Mouse (Mus musculus): ENCODE data around the gene Ttll2. TPM values are rescaled to one million over a fixed set of nuclear protein-coding genes. Genes with fewer than 3 reads are reported as not detected.
"Not testable (repeated sequence)": the region's sequence is repeated elsewhere in the genome, so short reads cannot be mapped to it uniquely, and the experiment has no call there.

The Ttll2 gene
- not detected in 2 replicates for polyA plus RNA-seq (2015; fragmentation: Nextera tagmentation; extraction: Ambion mirVana)

DNA sequence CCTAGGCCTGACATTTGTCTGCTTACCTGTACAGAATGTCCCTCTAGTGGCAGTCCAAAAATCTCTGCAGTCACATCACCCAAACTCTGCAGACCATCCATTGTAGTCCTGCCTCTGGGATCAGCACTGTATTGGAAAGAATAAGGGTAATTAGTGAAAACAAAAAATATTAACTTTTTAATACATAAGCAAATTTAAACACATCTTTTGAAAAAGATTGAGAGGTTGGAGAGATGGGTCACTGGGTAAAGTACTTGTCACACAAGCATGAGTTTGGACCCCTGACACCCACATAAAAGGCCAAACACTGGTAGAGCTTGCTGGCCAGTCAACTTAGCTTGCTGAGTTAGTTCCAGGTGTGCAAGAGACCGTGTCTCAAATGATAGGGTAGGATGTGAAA, at the start of gene Ttll2:
Ttll2 (minus strand) TSS at position 101 of the 400 bp plus-strand sequence.
- H3K9me3 ChIP-seq (replicated peaks; ENCODE audit: control insufficient read depth, low read length); H3K4me3 ChIP-seq (ENCODE audit: low read length); H3K4me1 ChIP-seq (ENCODE audit: control insufficient read depth, insufficient read depth, low read length); H3K9ac ChIP-seq (ENCODE audit: low read length); H3K36me3 ChIP-seq (ENCODE audit: control insufficient read depth, insufficient read depth); H3K27ac ChIP-seq (ENCODE audit: low read length); H3K4me2 ChIP-seq (ENCODE audit: low read depth, low read length); ATAC-seq (replicated peaks; ENCODE audit: extremely low read depth, insufficient read depth, low FRiP score); H3K27me3 ChIP-seq (ENCODE audit: control insufficient read depth, insufficient read depth, low read length): not testable (repeated sequence)
- 50% methylated on average over 1 of the region's 1 CpGs for WGBS

DNA sequence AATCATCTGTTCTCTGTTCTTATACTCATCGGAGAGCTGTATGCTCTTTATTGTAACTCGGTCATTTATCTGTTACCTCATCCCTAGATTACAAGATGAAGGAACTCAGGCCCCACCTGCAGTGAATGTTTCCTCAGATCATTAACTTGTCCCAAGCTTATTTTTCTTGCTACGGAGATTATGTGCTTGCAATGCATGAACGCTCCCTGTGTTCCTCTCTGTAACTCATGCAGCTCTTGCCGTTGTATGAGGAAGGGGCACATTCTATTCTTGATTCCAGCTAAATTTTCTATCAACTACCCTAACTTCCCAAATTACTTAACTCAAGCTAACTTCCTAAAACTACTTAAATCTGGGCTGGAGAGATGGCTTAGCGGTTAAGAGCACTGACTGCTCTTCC, 47.3 kb upstream of the Ttll2 start:
- not testable (repeated sequence) for H3K36me3 ChIP-seq (ENCODE audit: control insufficient read depth, insufficient read depth); H3K9ac ChIP-seq (ENCODE audit: low read length); H3K27me3 ChIP-seq (ENCODE audit: control insufficient read depth, insufficient read depth, low read length); H3K4me1 ChIP-seq (ENCODE audit: control insufficient read depth, insufficient read depth, low read length); ATAC-seq (replicated peaks; ENCODE audit: extremely low read depth, insufficient read depth, low FRiP score); H3K4me2 ChIP-seq (ENCODE audit: low read depth, low read length); H3K27ac ChIP-seq (ENCODE audit: low read length); H3K9me3 ChIP-seq (replicated peaks; ENCODE audit: control insufficient read depth, low read length); H3K4me3 ChIP-seq (ENCODE audit: low read length)
- WGBS: 84% methylated on average over 6 of the region's 6 CpGs

DNA sequence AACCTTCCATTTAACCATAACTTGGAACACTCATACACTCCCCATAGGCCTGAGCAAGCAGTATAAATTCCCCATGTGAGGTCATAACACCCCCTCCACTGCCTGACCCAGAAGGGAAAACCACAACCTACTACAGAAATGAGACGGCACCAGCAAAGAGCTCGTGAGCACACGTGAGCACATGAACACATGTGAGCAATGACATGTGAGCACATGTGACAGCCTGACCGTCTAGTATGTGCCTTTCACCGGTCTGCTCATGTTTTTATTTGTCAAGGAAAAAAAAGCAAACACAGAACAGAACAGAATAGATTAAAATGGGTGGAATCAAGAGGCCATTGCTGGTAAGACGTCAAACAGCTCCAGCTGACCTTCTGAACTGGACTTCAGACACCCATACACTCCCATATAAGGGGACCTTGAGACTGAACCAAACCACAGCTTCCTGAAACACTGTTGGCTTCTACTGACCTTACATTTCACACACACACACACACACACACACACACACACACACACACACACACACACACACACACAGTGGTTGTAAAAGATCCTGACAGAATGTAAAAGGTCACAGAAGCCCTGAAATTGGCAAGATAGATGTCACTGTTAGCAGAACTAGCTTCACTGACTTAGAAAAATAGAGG, 45.8 kb upstream of the Ttll2 start:
- H3K4me2 ChIP-seq (ENCODE audit: low read depth, low read length); H3K36me3 ChIP-seq (ENCODE audit: control insufficient read depth, insufficient read depth); H3K4me3 ChIP-seq (ENCODE audit: low read length); H3K4me1 ChIP-seq (ENCODE audit: control insufficient read depth, insufficient read depth, low read length); ATAC-seq (replicated peaks; ENCODE audit: extremely low read depth, insufficient read depth, low FRiP score); H3K27me3 ChIP-seq (ENCODE audit: control insufficient read depth, insufficient read depth, low read length); H3K9ac ChIP-seq (ENCODE audit: low read length); H3K9me3 ChIP-seq (replicated peaks; ENCODE audit: control insufficient read depth, low read length); H3K27ac ChIP-seq (ENCODE audit: low read length): not testable (repeated sequence)
- WGBS: 84% methylated on average over 6 of the region's 6 CpGs

DNA sequence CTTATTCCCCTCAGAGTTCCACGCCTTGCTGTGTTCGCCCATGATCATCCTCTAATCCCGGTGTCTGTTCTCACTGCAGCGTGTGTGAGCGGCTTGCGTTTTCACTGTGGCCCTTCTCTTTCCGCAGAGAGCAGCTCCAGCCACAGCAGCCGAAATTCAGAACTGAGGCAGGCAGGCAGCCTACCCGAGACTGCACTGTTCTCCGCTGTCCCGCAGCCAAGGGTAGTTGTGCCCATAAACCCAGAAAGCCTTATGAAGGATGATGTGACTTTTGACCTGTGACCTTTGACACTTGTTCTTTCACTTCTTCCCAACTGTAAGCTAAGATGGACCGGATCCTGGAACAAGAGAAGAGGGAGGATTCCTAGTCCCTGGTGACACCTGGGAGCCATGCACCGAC, 44.6 kb upstream of the Ttll2 start:
- 80% methylated on average over 12 of the region's 13 CpGs for WGBS
- not testable (repeated sequence) for H3K4me3 ChIP-seq (ENCODE audit: low read length); H3K27me3 ChIP-seq (ENCODE audit: control insufficient read depth, insufficient read depth, low read length); H3K36me3 ChIP-seq (ENCODE audit: control insufficient read depth, insufficient read depth); H3K9ac ChIP-seq (ENCODE audit: low read length); H3K4me2 ChIP-seq (ENCODE audit: low read depth, low read length); H3K27ac ChIP-seq (ENCODE audit: low read length); H3K9me3 ChIP-seq (replicated peaks; ENCODE audit: control insufficient read depth, low read length); H3K4me1 ChIP-seq (ENCODE audit: control insufficient read depth, insufficient read depth, low read length); ATAC-seq (replicated peaks; ENCODE audit: extremely low read depth, insufficient read depth, low FRiP score)

DNA sequence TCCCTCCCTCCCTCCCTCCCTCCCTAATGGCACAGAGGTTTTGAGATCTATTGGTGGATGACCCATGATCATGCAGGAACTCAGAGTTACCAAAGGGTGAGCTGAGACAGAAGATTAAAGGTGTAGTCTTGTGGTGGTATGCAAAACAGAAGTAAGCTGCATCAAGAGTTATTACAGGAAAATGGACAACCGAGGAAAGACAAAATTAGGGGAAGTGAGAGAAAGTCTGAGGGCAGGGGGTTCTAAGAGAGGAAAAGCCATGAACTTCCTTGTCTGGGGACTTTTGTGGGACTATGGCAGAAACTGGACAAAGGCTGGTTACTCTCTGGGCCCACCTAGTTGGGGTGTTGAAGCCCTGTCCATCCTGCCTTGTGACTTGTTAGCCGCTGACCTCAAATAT, 43.8 kb upstream of the Ttll2 start:
- H3K4me1 ChIP-seq (ENCODE audit: control insufficient read depth, insufficient read depth, low read length); H3K27me3 ChIP-seq (ENCODE audit: control insufficient read depth, insufficient read depth, low read length); H3K27ac ChIP-seq (ENCODE audit: low read length); H3K36me3 ChIP-seq (ENCODE audit: control insufficient read depth, insufficient read depth); H3K4me2 ChIP-seq (ENCODE audit: low read depth, low read length); ATAC-seq (replicated peaks; ENCODE audit: extremely low read depth, insufficient read depth, low FRiP score); H3K9me3 ChIP-seq (replicated peaks; ENCODE audit: control insufficient read depth, low read length); H3K4me3 ChIP-seq (ENCODE audit: low read length); H3K9ac ChIP-seq (ENCODE audit: low read length): not testable (repeated sequence)
- no CpG with 5 or more reads among the region's 2 CpGs for WGBS

DNA sequence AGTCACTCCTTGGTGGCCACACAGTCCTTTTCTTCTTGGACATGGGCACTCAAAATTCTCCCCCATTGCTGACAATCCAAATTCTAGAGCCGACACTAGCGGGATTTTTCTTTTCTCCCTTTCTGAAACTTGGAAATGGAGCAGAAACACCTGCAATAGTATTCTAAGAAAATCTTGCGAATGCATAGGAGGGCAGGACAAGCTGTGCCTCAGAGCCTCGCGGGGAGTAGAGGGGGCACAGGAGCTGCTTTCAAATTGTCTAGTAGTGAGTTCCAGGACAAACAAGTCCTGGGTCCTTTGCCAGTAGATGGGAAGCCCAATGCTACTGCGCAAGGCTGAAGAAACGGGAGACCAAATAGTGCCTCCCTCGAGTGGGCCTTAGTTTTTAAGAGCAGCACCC, 43.2 kb upstream of the Ttll2 start:
- WGBS: 84% methylated on average over 6 of the region's 8 CpGs
- H3K4me3 ChIP-seq (ENCODE audit: low read length); H3K27ac ChIP-seq (ENCODE audit: low read length): not testable (repeated sequence)

DNA sequence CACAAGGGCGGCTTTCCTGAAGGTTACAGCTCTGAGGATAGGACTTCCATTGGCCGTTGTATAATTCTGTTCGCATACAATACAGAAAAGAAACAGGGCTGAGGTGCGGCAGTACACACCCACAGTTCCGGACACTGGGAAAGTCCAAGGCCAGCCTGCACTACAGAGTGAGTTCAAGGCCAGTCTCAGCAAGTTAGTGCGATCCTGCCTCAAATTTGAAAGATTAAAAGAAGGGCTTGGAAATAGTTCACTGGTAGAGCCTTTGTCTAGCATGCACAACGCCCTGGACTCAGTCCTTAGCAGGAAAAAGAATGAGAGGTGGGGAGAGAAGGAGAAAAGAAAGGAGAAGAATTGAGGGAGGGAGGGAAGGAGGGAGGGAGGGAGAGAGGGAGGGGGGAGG, 42.6 kb upstream of the Ttll2 start:
- not testable (repeated sequence) for H3K4me1 ChIP-seq (ENCODE audit: control insufficient read depth, insufficient read depth, low read length); H3K36me3 ChIP-seq (ENCODE audit: control insufficient read depth, insufficient read depth); H3K4me3 ChIP-seq (ENCODE audit: low read length); H3K27me3 ChIP-seq (ENCODE audit: control insufficient read depth, insufficient read depth, low read length); H3K4me2 ChIP-seq (ENCODE audit: low read depth, low read length); H3K9ac ChIP-seq (ENCODE audit: low read length); ATAC-seq (replicated peaks; ENCODE audit: extremely low read depth, insufficient read depth, low FRiP score); H3K9me3 ChIP-seq (replicated peaks; ENCODE audit: control insufficient read depth, low read length); H3K27ac ChIP-seq (ENCODE audit: low read length)
- WGBS: 86% methylated on average over 7 of the region's 7 CpGs

More for the DNA sequence above, 43.2 kb upstream of the Ttll2 start:
- H3K9me3 ChIP-seq (replicated peaks; ENCODE audit: control insufficient read depth, low read length); H3K9ac ChIP-seq (ENCODE audit: low read length); H3K4me1 ChIP-seq (ENCODE audit: control insufficient read depth, insufficient read depth, low read length); H3K36me3 ChIP-seq (ENCODE audit: control insufficient read depth, insufficient read depth); H3K4me2 ChIP-seq (ENCODE audit: low read depth, low read length); H3K27me3 ChIP-seq (ENCODE audit: control insufficient read depth, insufficient read depth, low read length); ATAC-seq (replicated peaks; ENCODE audit: extremely low read depth, insufficient read depth, low FRiP score): not testable (repeated sequence)

DNA sequence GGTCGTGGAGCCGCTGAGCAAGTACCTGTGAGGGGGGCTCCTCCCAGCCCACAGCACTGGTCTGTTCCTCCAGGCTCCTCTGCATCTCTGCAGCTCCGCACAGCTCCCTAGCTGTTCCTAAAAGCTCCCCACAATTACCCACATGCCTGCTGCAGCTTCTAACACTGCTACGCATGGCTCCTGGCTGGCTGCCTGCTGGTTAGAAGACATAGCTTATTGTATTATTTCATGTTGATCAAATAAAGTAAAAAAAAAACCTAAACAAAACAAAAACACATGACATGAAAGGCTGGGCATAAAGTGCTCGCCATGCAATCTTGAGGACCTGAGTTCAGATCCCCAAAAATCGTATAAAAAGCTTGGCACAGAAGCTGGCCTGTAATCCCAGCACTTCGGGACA, 37.4 kb upstream of the Ttll2 start:
- H3K4me1 ChIP-seq (ENCODE audit: control insufficient read depth, insufficient read depth, low read length); H3K9ac ChIP-seq (ENCODE audit: low read length); H3K36me3 ChIP-seq (ENCODE audit: control insufficient read depth, insufficient read depth); ATAC-seq (replicated peaks; ENCODE audit: extremely low read depth, insufficient read depth, low FRiP score); H3K27me3 ChIP-seq (ENCODE audit: control insufficient read depth, insufficient read depth, low read length); H3K27ac ChIP-seq (ENCODE audit: low read length); H3K9me3 ChIP-seq (replicated peaks; ENCODE audit: control insufficient read depth, low read length); H3K4me3 ChIP-seq (ENCODE audit: low read length); H3K4me2 ChIP-seq (ENCODE audit: low read depth, low read length): not testable (repeated sequence)
- 79% methylated on average over 7 of the region's 7 CpGs for WGBS

DNA sequence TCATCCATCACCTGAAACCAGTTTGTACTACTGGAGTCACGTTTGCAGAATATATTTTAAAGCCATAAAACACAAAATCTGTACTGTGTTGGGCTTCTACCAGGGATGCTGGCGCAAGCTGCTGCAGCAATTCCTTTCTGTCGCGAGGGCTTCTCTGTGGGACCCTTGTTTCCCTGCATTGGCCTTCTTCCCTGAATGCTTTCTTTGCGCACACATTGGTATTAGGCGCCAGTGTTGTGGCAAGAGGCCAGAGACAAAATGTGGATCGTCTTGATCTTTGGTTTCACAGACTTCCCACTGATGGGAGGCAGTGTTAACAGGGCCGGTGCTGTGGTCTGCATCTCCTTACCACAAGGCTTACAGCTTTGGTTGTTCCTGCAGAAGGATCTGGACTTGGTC, 36.5 kb upstream of the Ttll2 start:
- not testable (repeated sequence) for H3K9me3 ChIP-seq (replicated peaks; ENCODE audit: control insufficient read depth, low read length); H3K9ac ChIP-seq (ENCODE audit: low read length); H3K4me1 ChIP-seq (ENCODE audit: control insufficient read depth, insufficient read depth, low read length); H3K27ac ChIP-seq (ENCODE audit: low read length); H3K4me2 ChIP-seq (ENCODE audit: low read depth, low read length); H3K36me3 ChIP-seq (ENCODE audit: control insufficient read depth, insufficient read depth); H3K4me3 ChIP-seq (ENCODE audit: low read length); H3K27me3 ChIP-seq (ENCODE audit: control insufficient read depth, insufficient read depth, low read length); ATAC-seq (replicated peaks; ENCODE audit: extremely low read depth, insufficient read depth, low FRiP score)
- WGBS: 78% methylated on average over 6 of the region's 8 CpGs
